Mouse (Mus musculus) stomach, postnatal 0 days (tissue): ENCODE measurements around the gene Fads6. TPM values are rescaled to one million over a fixed set of nuclear protein-coding genes. Genes with fewer than 3 reads are reported as not detected.

Experiments used
- ATAC-seq: fragments of 200-750 bp; cut with Nextera tagmentation; 2 replicates; pipeline ENCODE4 v1.8.0; 2017; ENCODE audit not compliant: low FRiP score, low TSS enrichment
- DNase-seq: peaks from one replicate; pipeline ENCODE4 v3.0.0-alpha.2; 2016; ENCODE audit warnings: low spot score
- H3K27ac ChIP-seq: fragments of 300-500 bp; sonication (generic); replicated peaks from 2 replicates; pipeline ENCODE4 v1.5.1; 2014; ENCODE audit warnings: mild to moderate bottlenecking, control low read depth
- H3K27me3 ChIP-seq: fragments of 300-500 bp; sonication (generic); 2 replicates; pipeline ENCODE4 v1.6.1; 2014; ENCODE audit warnings: low read length; ENCODE audit not compliant: control insufficient read depth, insufficient read depth
- H3K36me3 ChIP-seq: fragments of 300-500 bp; sonication (generic); 2 replicates; pipeline ENCODE4 v1.6.1; 2014; ENCODE audit warnings: low read length, mixed read lengths; ENCODE audit not compliant: control insufficient read depth, insufficient read depth
- H3K4me1 ChIP-seq: fragments of 300-500 bp; sonication (generic); replicated peaks from 2 replicates; pipeline ENCODE4 v1.6.1; 2014; ENCODE audit warnings: antibody characterized with exemption; ENCODE audit not compliant: control insufficient read depth, insufficient read depth
- H3K4me2 ChIP-seq: fragments of 300-500 bp; sonication (generic); replicated peaks from 2 replicates; pipeline ENCODE4 v1.6.1; 2014; ENCODE audit warnings: low read depth, mild to moderate bottlenecking, control low read depth, moderate library complexity
- H3K4me3 ChIP-seq: fragments of 300-500 bp; sonication (generic); 2 replicates; pipeline ENCODE4 v1.5.1; 2014; ENCODE audit warnings: low read depth, low read length, control low read depth
- H3K9ac ChIP-seq: fragments of 300-500 bp; sonication (generic); 2 replicates; pipeline ENCODE4 v1.6.1; 2014; ENCODE audit warnings: mild to moderate bottlenecking, low read length, control low read depth, mixed read lengths
- H3K9me3 ChIP-seq: fragments of 300-500 bp; sonication (generic); 2 replicates; pipeline ENCODE4 v1.6.1; 2016; ENCODE audit warnings: low read length; ENCODE audit not compliant: control insufficient read depth
- CTCF ChIP-seq: IDR thresholded peaks from 2 replicates; pipeline ENCODE4 v1.5.1; 2016; ENCODE audit warnings: antibody characterized with exemption, low read depth, mild to moderate bottlenecking, moderate library complexity
- EP300 ChIP-seq: optimal IDR thresholded peaks from 2 replicates; pipeline ENCODE3; 2016; ENCODE audit warnings: antibody characterized with exemption
- WGBS: fragments of 180-500 bp; shearing (Covaris S2); extraction: QIAGEN DNeasy Blood & Tissue Kit; methylation state at CpG from one replicate; pipeline ENCODE4 v1.1.7; 2014; 5-methylcytosine and 5-hydroxymethylcytosine counted together
- polyA plus RNA-seq: library from polyadenylated mRNA; unstranded; fragments of >200 nt; fragmentation: Nextera tagmentation; extraction: Ambion mirVana; gene quantifications from 2 replicates; pipeline ENCODE4 v1.2.1, GENCODE M21; 2015

Gene Fads6
- polyA plus RNA-seq, 1 experiment from 2014 or later: 1.3 TPM

DNA sequence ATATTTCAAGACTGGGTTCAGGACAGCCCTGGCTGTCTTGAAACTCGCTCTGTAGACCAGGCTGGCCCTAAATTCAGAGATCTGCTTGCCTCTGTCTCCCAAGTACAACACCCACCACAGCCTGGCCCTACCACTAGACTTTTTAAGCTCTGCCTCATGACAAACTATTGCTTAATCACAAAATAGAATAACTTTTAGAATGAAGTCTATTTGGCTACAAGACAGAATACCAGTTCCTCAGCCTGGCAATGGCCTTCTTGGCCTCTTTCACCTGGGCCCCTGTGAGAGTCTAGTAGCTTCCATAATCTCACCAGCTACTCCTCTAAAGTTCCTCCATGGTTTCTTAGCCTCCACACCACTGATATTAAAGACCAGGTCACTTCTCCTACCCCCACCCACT is 7.1 kb downstream of the Fads6 start:
- H3K27ac ChIP-seq: peak overlapping the region; percentile 67
- WGBS: 94% methylated on average over 1 of the region's 1 CpGs
- TF ChIP-seq CTCF (no peak), EP300 (no peak)

DNA sequence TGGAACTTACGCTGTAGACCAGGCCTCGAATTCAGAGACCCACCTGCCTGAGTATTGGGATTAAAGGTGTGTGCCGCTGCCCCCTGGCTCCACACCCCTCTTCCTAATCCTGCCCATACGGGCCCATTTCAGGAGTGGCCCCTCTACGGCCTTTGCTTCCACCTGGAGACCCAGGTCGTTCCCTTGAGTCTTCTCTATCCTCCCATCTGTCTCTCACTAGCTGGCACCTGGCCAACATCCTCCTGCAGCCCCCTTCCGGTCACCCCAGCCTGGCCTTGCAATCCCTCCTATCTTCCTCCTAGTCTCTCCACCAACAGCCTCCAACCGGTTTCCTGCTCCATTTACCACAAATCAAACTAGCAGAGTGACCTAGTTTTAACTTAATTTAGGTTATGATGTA is 7.6 kb downstream of the Fads6 start:
- no peak overlapping the region for H3K27ac ChIP-seq
- 74% methylated on average over 8 of the region's 8 CpGs for WGBS
- no peak for DNase-seq
- no peak for ATAC-seq
- H3K9me3 ChIP-seq: no peaks in the 10 kb centered on the region
- H3K9ac ChIP-seq: no peak overlapping the region
- H3K4me1 ChIP-seq: peaks cover 3% of the 10 kb centered on the region; the same call in 1 of the 2 replicates
- TF ChIP-seq EP300: no peak
- TF ChIP-seq CTCF: no peak
- no peak overlapping the region for H3K4me3 ChIP-seq
- H3K27me3 ChIP-seq: no peaks in the 10 kb centered on the region
- H3K4me2 ChIP-seq: no peak overlapping the region
- no peaks in the 10 kb centered on the region for H3K36me3 ChIP-seq

More for the DNA sequence above, 7.1 kb downstream of the Fads6 start:
- H3K27me3 ChIP-seq: no peaks in the 10 kb centered on the region
- H3K4me2 ChIP-seq: no peak overlapping the region
- H3K9ac ChIP-seq: no peak overlapping the region
- H3K36me3 ChIP-seq: no peaks in the 10 kb centered on the region
- H3K4me1 ChIP-seq: peaks cover 3% of the 10 kb centered on the region; the same call in 1 of the 2 replicates
- H3K9me3 ChIP-seq: no peaks in the 10 kb centered on the region
- no peak overlapping the region for H3K4me3 ChIP-seq
- no peak for DNase-seq
- no peak for ATAC-seq

DNA sequence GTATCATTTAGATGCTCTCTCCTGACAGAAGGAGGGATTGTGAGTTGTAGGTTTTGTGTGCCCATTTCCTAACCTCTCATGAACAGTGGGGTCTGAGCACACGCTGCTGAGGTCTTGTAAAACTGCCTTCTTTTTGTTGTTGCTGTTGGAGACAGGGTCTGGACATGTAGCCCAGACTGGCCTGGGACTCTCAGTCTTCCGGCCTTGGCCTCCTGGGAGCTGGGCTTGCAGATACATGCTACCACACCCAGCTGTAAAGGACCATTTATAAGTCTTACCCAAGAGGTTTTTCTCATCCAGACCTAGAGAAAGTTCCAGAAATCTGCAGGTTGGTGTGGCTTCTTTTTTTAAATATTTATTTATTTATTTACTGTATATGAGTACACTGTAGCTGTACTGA is 9.2 kb downstream of the Fads6 start:
- no peak for TF ChIP-seq CTCF
- TF ChIP-seq EP300: no peak
- no peaks in the 10 kb centered on the region for H3K36me3 ChIP-seq
- H3K27me3 ChIP-seq: no peaks in the 10 kb centered on the region
- H3K4me2 ChIP-seq: no peak overlapping the region
- ATAC-seq: no peak
- H3K9me3 ChIP-seq: no peaks in the 10 kb centered on the region
- DNase-seq: no peak
- no peak overlapping the region for H3K27ac ChIP-seq
- no peak overlapping the region for H3K4me3 ChIP-seq
- H3K4me1 ChIP-seq: peaks cover 3% of the 10 kb centered on the region; the same call in 1 of the 2 replicates
- H3K9ac ChIP-seq: no peak overlapping the region
- 87% methylated on average over 2 of the region's 2 CpGs for WGBS

DNA sequence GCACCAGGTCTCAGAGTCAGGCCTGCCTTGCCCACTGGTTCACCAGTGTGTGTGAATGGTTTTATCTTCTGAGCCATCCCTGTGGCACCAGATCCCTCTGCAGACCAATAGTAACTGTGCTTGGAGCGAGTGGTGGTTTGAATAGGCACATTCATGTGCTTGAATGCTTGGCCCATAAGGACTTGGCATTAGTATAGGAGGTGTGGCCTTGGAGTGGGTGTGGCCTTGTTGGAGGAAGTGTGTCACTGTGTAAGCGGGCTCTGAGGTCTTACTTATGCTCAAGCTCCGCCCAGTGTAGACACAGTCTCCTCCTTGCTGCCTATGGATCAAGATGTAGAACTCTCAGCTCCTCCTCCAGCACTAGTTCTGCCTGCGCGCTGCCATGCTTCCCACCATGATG is 10.1 kb downstream of the Fads6 start:
- DNase-seq: peak; percentile 53
- ATAC-seq: peak; percentile 64
- TF ChIP-seq EP300: no peak
- TF ChIP-seq CTCF: no peak
- Histone ChIP-seq H3K27ac (no peak overlapping the region), H3K9ac (no peak overlapping the region), H3K4me3 (no peak overlapping the region), H3K4me2 (no peak overlapping the region), H3K36me3 (no peaks in the 10 kb centered on the region), H3K4me1 (peaks cover 3% of the 10 kb centered on the region; the same call in 1 of the 2 replicates), H3K9me3 (no peaks in the 10 kb centered on the region), H3K27me3 (no peaks in the 10 kb centered on the region)
- WGBS: 85% methylated on average over 5 of the region's 5 CpGs

DNA sequence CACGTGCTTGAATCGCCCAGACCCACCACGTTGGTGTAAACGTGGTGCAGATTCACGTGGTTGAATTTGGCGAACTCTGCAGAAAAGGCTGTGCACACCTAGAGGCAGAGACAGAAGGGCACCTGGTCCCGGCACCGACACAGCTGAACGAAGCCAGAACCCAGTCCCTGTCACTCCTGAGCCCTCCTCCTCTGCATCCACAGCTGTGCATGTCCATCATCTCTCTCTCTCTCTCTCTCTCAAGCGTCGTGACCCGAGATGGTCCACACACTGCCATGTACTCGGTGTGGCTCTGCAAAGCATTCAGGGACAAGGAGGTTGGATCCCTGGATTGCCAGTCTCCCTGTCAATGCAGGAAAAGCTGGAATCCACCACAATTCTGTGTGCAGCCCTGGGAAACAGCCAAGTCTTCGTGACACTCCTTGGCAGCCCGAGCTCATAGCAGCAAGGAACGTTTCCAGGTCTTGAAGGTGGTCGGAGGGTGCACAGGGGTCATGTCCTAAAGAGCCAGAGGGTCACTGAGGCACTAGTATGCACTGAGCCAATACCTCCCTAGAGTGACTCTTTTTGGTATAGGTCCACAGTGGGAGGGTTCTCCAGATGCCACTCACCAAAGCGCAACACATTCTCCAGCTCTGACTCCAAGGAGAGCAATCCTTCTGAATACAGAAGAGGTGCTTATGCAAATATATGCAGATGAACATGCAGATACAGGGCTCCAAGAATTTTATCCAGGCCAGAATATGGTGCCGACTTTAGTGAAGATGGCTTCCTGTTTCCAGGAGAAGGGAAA is 11.1 kb downstream of the Fads6 start:
- no peak for TF ChIP-seq EP300
- TF ChIP-seq CTCF: no peak
- no peak for DNase-seq
- no peaks in the 10 kb centered on the region for H3K9me3 ChIP-seq
- H3K4me3 ChIP-seq: no peak overlapping the region
- H3K36me3 ChIP-seq: no peaks in the 10 kb centered on the region
- no peak overlapping the region for H3K27ac ChIP-seq
- no peak overlapping the region for H3K4me2 ChIP-seq
- H3K27me3 ChIP-seq: no peaks in the 10 kb centered on the region
- H3K4me1 ChIP-seq: no peaks in the 10 kb centered on the region; the same call in 1 of the 2 replicates
- no peak for ATAC-seq
- no peak overlapping the region for H3K9ac ChIP-seq
- WGBS: 70% methylated on average over 19 of the region's 19 CpGs

DNA sequence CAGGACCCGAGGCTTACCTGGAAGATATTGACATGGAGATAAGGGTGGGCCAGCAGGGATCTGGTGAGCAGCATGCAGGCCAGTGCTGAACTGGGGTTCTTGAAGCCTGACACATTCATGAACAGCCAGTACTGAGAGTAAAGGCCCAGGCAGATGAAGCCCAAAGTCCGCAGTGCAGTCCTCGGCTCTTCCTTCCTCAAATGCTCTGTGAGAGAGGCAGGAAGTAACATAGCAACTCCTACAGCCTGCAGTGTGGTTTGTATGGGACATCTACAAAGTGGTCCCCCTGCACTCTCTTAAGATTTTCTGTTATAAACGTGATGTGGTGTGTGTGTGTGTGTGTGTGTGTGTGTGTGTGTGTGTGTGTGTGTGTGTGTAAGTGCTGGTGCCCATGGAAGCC is 12.2 kb downstream of the Fads6 start:
- Histone ChIP-seq H3K36me3 (no peaks in the 10 kb centered on the region), H3K9me3 (no peaks in the 10 kb centered on the region), H3K4me3 (no peak overlapping the region), H3K4me1 (no peaks in the 10 kb centered on the region), H3K4me2 (no peak overlapping the region), H3K27ac (no peak overlapping the region), H3K27me3 (no peaks in the 10 kb centered on the region), H3K9ac (no peak overlapping the region)
- 63% methylated on average over 4 of the region's 4 CpGs for WGBS
- DNase-seq: no peak
- no peak for ATAC-seq
- no peak for TF ChIP-seq CTCF
- no peak for TF ChIP-seq EP300
